ENCODE assay signal across 22 mouse cellular contexts in genomic region chr2:114805436-114806047, GRCm38 (mm10).
"Had no signal": no experiment of that assay in that cellular context is flagged by ENCODE, and none has a peak within 500 bp of the region (broad histone marks: within the 10 kb centered on the region; RNA-seq: fewer than 3 reads in every experiment).

No protein-coding gene starts in this region.

- H3K36me3 ChIP-seq: limb, embryonic 10.5 days; limb, embryonic 13.5 days; liver, embryonic 12.5 days; liver, embryonic 15.5 days; lung, embryonic 15.5 days; midbrain, embryonic 13.5 days; stomach, embryonic 15.5 days had no signal

- H3K4me3 ChIP-seq: layer of hippocampus, adult 2 months; limb, embryonic 10.5 days; limb, embryonic 13.5 days; liver, embryonic 12.5 days; liver, embryonic 15.5 days; lung, embryonic 15.5 days; midbrain, embryonic 13.5 days; myocyte; stomach, embryonic 15.5 days had no signal

- H3K4me2 ChIP-seq: limb, embryonic 13.5 days; liver, embryonic 12.5 days; liver, embryonic 15.5 days; lung, embryonic 15.5 days; midbrain, embryonic 13.5 days; stomach, embryonic 15.5 days had no signal

- H3K4me1 ChIP-seq: limb, embryonic 13.5 days; liver, embryonic 12.5 days; liver, embryonic 15.5 days; lung, embryonic 15.5 days; midbrain, embryonic 13.5 days; stomach, embryonic 15.5 days had no signal

- H3K27me3 ChIP-seq: liver, embryonic 12.5 days; liver, embryonic 15.5 days; lung, embryonic 15.5 days; midbrain, embryonic 13.5 days; stomach, embryonic 15.5 days had no signal

- DNase-seq: kidney, adult 2 months; kidney, postnatal 25 days; layer of hippocampus, adult 9-11 months; liver; lung, adult 18-20 months; lung, postnatal 10 days; lung, postnatal 36 days; right cerebral cortex, adult 18-20 months; right cerebral cortex, postnatal 25 days; spleen, adult 18-20 months; thymus, postnatal 25 days had no signal

- H3K27ac ChIP-seq: kidney, postnatal 0 days; layer of hippocampus, adult 2 months; limb, embryonic 10.5 days; limb, embryonic 13.5 days; liver, embryonic 12.5 days; liver, embryonic 15.5 days; lung, embryonic 15.5 days; midbrain, embryonic 13.5 days; stomach, embryonic 15.5 days had no signal

- H3K9me3 ChIP-seq: limb, embryonic 10.5 days; limb, embryonic 13.5 days; liver, embryonic 12.5 days; liver, embryonic 15.5 days; lung, embryonic 15.5 days; midbrain, embryonic 13.5 days; stomach, embryonic 15.5 days had no signal

- ATAC-seq: liver, embryonic 12.5 days; midbrain, embryonic 13.5 days; midbrain, embryonic 16.5 days had no signal

- H3K9ac ChIP-seq: limb, embryonic 13.5 days; liver, embryonic 12.5 days; liver, embryonic 15.5 days; lung, embryonic 15.5 days; midbrain, embryonic 13.5 days; stomach, embryonic 15.5 days had no signal
